Mouse (Mus musculus): ENCODE data around the gene Lclat1. TPM values are rescaled to one million over a fixed set of nuclear protein-coding genes. Genes with fewer than 3 reads are reported as not detected.

Lclat1 gene
- polyA plus RNA-seq, 1 experiment from 2014 or later: 3.4 TPM

GRCm38 (mm10) chr17:73245089-73245684 lies 137.4 kb downstream of the Lclat1 start:
- no peaks in the 10 kb centered on the region for H3K36me3 ChIP-seq (ENCODE audit: control insufficient read depth, insufficient read depth)
- WGBS (ENCODE audit: insufficient replicate concordance): 43% methylated on average over 13 of the region's 13 CpGs
- no peak overlapping the region for H3K9ac ChIP-seq (ENCODE audit: low read depth, low read length)
- no peak overlapping the region for H3K4me3 ChIP-seq (ENCODE audit: low read depth, low read length)
- H3K4me2 ChIP-seq (ENCODE audit: low read depth, low read length): no peak overlapping the region
- H3K9me3 ChIP-seq (replicated peaks; ENCODE audit: control insufficient read depth, low read length): no peaks in the 10 kb centered on the region
- ATAC-seq (ENCODE audit: low read depth): peak; percentile 64
- no peaks in the 10 kb centered on the region for H3K27me3 ChIP-seq (ENCODE audit: control insufficient read depth, insufficient read depth, low read depth, low read length)
- H3K27ac ChIP-seq (ENCODE audit: low read length): no peak overlapping the region
- no peaks in the 10 kb centered on the region; the same call in 1 of the 2 replicates for H3K4me1 ChIP-seq (ENCODE audit: control insufficient read depth, low read depth, low read length)

GRCm38 (mm10) chr17:73246036-73246435 lies 138.3 kb downstream of the Lclat1 start:
- ATAC-seq (ENCODE audit: low read depth): no peak
- Histone ChIP-seq H3K27me3 (ENCODE audit: control insufficient read depth, insufficient read depth, low read depth, low read length) (no peaks in the 10 kb centered on the region), H3K9me3 (replicated peaks; ENCODE audit: control insufficient read depth, low read length) (no peaks in the 10 kb centered on the region), H3K4me3 (ENCODE audit: low read depth, low read length) (no peak overlapping the region), H3K27ac (ENCODE audit: low read length) (no peak overlapping the region), H3K9ac (ENCODE audit: low read depth, low read length) (no peak overlapping the region), H3K4me1 (ENCODE audit: control insufficient read depth, low read depth, low read length) (no peaks in the 10 kb centered on the region; the same call in 1 of the 2 replicates), H3K4me2 (ENCODE audit: low read depth, low read length) (no peak overlapping the region), H3K36me3 (ENCODE audit: control insufficient read depth, insufficient read depth) (no peaks in the 10 kb centered on the region)
- WGBS (ENCODE audit: insufficient replicate concordance): 57% methylated on average over 3 of the region's 3 CpGs

GRCm38 (mm10) chr17:73246926-73247325 lies 139.1 kb downstream of the Lclat1 start:
- no peak overlapping the region for H3K4me2 ChIP-seq (ENCODE audit: low read depth, low read length)
- ATAC-seq (ENCODE audit: low read depth): no peak

GRCm38 (mm10) chr17:73247758-73248157 lies 140.0 kb downstream of the Lclat1 start:
- no peaks in the 10 kb centered on the region; the same call in 1 of the 2 replicates for H3K4me1 ChIP-seq (ENCODE audit: control insufficient read depth, low read depth, low read length)
- no peak overlapping the region for H3K4me2 ChIP-seq (ENCODE audit: low read depth, low read length)
- H3K9ac ChIP-seq (ENCODE audit: low read depth, low read length): no peak overlapping the region
- H3K9me3 ChIP-seq (replicated peaks; ENCODE audit: control insufficient read depth, low read length): no peaks in the 10 kb centered on the region
- 58% methylated on average over 14 of the region's 14 CpGs for WGBS (ENCODE audit: insufficient replicate concordance)
- H3K27me3 ChIP-seq (ENCODE audit: control insufficient read depth, insufficient read depth, low read depth, low read length): no peaks in the 10 kb centered on the region
- ATAC-seq (ENCODE audit: low read depth): peak; percentile 53; the same call in 1 of the 2 replicates
- H3K4me3 ChIP-seq (ENCODE audit: low read depth, low read length): no peak overlapping the region
- no peak overlapping the region for H3K27ac ChIP-seq (ENCODE audit: low read length)
- H3K36me3 ChIP-seq (ENCODE audit: control insufficient read depth, insufficient read depth): no peaks in the 10 kb centered on the region

More at GRCm38 (mm10) chr17:73246926-73247325, 139.1 kb downstream of the Lclat1 start:
- H3K4me3 ChIP-seq (ENCODE audit: low read depth, low read length): no peak overlapping the region
- H3K27me3 ChIP-seq (ENCODE audit: control insufficient read depth, insufficient read depth, low read depth, low read length): no peaks in the 10 kb centered on the region
- no peaks in the 10 kb centered on the region for H3K9me3 ChIP-seq (replicated peaks; ENCODE audit: control insufficient read depth, low read length)
- no peak overlapping the region for H3K9ac ChIP-seq (ENCODE audit: low read depth, low read length)
- WGBS (ENCODE audit: insufficient replicate concordance): 79% methylated on average over 2 of the region's 2 CpGs
- H3K4me1 ChIP-seq (ENCODE audit: control insufficient read depth, low read depth, low read length): no peaks in the 10 kb centered on the region; the same call in 1 of the 2 replicates
- no peak overlapping the region for H3K27ac ChIP-seq (ENCODE audit: low read length)
- H3K36me3 ChIP-seq (ENCODE audit: control insufficient read depth, insufficient read depth): no peaks in the 10 kb centered on the region

- no peak overlapping the region for H3K27ac ChIP-seq (ENCODE audit: low read length)
- no peak overlapping the region for H3K4me3 ChIP-seq (ENCODE audit: low read depth, low read length)
- H3K27me3 ChIP-seq (ENCODE audit: control insufficient read depth, insufficient read depth, low read depth, low read length): no peaks in the 10 kb centered on the region
- H3K4me1 ChIP-seq (ENCODE audit: control insufficient read depth, low read depth, low read length): no peaks in the 10 kb centered on the region
- H3K4me2 ChIP-seq (ENCODE audit: low read depth, low read length): no peak overlapping the region
- WGBS (ENCODE audit: insufficient replicate concordance): 49% methylated on average over 3 of the region's 3 CpGs
- no peaks in the 10 kb centered on the region for H3K36me3 ChIP-seq (ENCODE audit: control insufficient read depth, insufficient read depth)
- ATAC-seq (ENCODE audit: low read depth): no peak
- no peak overlapping the region for H3K9ac ChIP-seq (ENCODE audit: low read depth, low read length)
- no peaks in the 10 kb centered on the region for H3K9me3 ChIP-seq (replicated peaks; ENCODE audit: control insufficient read depth, low read length)
Observed at GRCm38 (mm10) chr17:73250488-73251141, 142.8 kb downstream of the Lclat1 start.

- Histone ChIP-seq H3K4me2 (ENCODE audit: low read depth, low read length) (no peak overlapping the region), H3K4me3 (ENCODE audit: low read depth, low read length) (no peak overlapping the region), H3K36me3 (ENCODE audit: control insufficient read depth, insufficient read depth) (no peaks in the 10 kb centered on the region), H3K4me1 (ENCODE audit: control insufficient read depth, low read depth, low read length) (no peaks in the 10 kb centered on the region), H3K27ac (ENCODE audit: low read length) (no peak overlapping the region), H3K9ac (ENCODE audit: low read depth, low read length) (no peak overlapping the region), H3K27me3 (ENCODE audit: control insufficient read depth, insufficient read depth, low read depth, low read length) (no peaks in the 10 kb centered on the region), H3K9me3 (replicated peaks; ENCODE audit: control insufficient read depth, low read length) (no peaks in the 10 kb centered on the region)
- peak; percentile 37; the same call in 1 of the 2 replicates for ATAC-seq (ENCODE audit: low read depth)
- WGBS (ENCODE audit: insufficient replicate concordance): 53% methylated on average over 8 of the region's 8 CpGs
Observed at GRCm38 (mm10) chr17:73251142-73251502, 143.3 kb downstream of the Lclat1 start.

GRCm38 (mm10) chr17:73251812-73252608 lies 144.2 kb downstream of the Lclat1 start:
- H3K4me2 ChIP-seq (ENCODE audit: low read depth, low read length): no peak overlapping the region
- H3K9ac ChIP-seq (ENCODE audit: low read depth, low read length): no peak overlapping the region
- WGBS (ENCODE audit: insufficient replicate concordance): 65% methylated on average over 11 of the region's 11 CpGs
- no peaks in the 10 kb centered on the region for H3K4me1 ChIP-seq (ENCODE audit: control insufficient read depth, low read depth, low read length)
- no peak overlapping the region for H3K4me3 ChIP-seq (ENCODE audit: low read depth, low read length)
- ATAC-seq (ENCODE audit: low read depth): no peak
- no peaks in the 10 kb centered on the region for H3K36me3 ChIP-seq (ENCODE audit: control insufficient read depth, insufficient read depth)
- H3K9me3 ChIP-seq (replicated peaks; ENCODE audit: control insufficient read depth, low read length): no peaks in the 10 kb centered on the region
- no peak overlapping the region for H3K27ac ChIP-seq (ENCODE audit: low read length)
- H3K27me3 ChIP-seq (ENCODE audit: control insufficient read depth, insufficient read depth, low read depth, low read length): no peaks in the 10 kb centered on the region

- Histone ChIP-seq H3K4me3 (ENCODE audit: low read depth, low read length) (no peak overlapping the region), H3K9me3 (replicated peaks; ENCODE audit: control insufficient read depth, low read length) (no peaks in the 10 kb centered on the region), H3K9ac (ENCODE audit: low read depth, low read length) (no peak overlapping the region), H3K27me3 (ENCODE audit: control insufficient read depth, insufficient read depth, low read depth, low read length) (no peaks in the 10 kb centered on the region), H3K36me3 (ENCODE audit: control insufficient read depth, insufficient read depth) (no peaks in the 10 kb centered on the region), H3K4me1 (ENCODE audit: control insufficient read depth, low read depth, low read length) (no peaks in the 10 kb centered on the region), H3K4me2 (ENCODE audit: low read depth, low read length) (no peak overlapping the region), H3K27ac (ENCODE audit: low read length) (no peak overlapping the region)
- WGBS (ENCODE audit: insufficient replicate concordance): 63% methylated on average over 10 of the region's 10 CpGs
- ATAC-seq (ENCODE audit: low read depth): no peak
Observed at GRCm38 (mm10) chr17:73253291-73253969, 145.6 kb downstream of the Lclat1 start.

Measured in liver, embryonic 16.5 days (tissue).